Mouse (Mus musculus): ENCODE data around the gene Zfp944. TPM values are rescaled to one million over a fixed set of nuclear protein-coding genes. Genes with fewer than 3 reads are reported as not detected.

The Zfp944 gene
- total and polyA plus RNA-seq, 2 experiments from 2014 or later, result 11.6 to 12.1 TPM

Other genes with a start within 250 kb of the Zfp944 start
- 1.9 and 2.6 TPM in 2 replicates for gene Zfp947, start 195.2 kb downstream of the Zfp944 start, total RNA-seq (2014; rRNA removed)
- gene Zfp947, start 195.2 kb downstream of the Zfp944 start, polyA plus RNA-seq (2015; fragmentation: Nextera tagmentation; extraction: Ambion mirVana), result 1.3 and 1.5 TPM in 2 replicates
- 5.1 and 5.7 TPM in 2 replicates for gene Zfp994, start 135.8 kb downstream of the Zfp944 start, total RNA-seq (2014; rRNA removed)
- 1.8 and 2.3 TPM in 2 replicates for gene Zfp994, start 135.8 kb downstream of the Zfp944 start, polyA plus RNA-seq (2015; fragmentation: Nextera tagmentation; extraction: Ambion mirVana)
- gene CT030661.1, start 46.6 kb downstream of the Zfp944 start, total RNA-seq (2014; rRNA removed), result 12.8 and 17.9 TPM in 2 replicates
- gene CT030661.1, start 46.6 kb downstream of the Zfp944 start, polyA plus RNA-seq (2015; fragmentation: Nextera tagmentation; extraction: Ambion mirVana), result 8.6 and 11.0 TPM in 2 replicates
- gene Zfp758, start 53 bp upstream of the Zfp944 start, total RNA-seq (2014; rRNA removed), result 10.0 and 10.7 TPM in 2 replicates
- 3.8 and 6.3 TPM in 2 replicates for gene Zfp758, start 53 bp upstream of the Zfp944 start, polyA plus RNA-seq (2015; fragmentation: Nextera tagmentation; extraction: Ambion mirVana)
- 16.8 and 18.1 TPM in 2 replicates for gene Zfp946, start 62.8 kb upstream of the Zfp944 start, total RNA-seq (2014; rRNA removed)
- gene Zfp946, start 62.8 kb upstream of the Zfp944 start, polyA plus RNA-seq (2015; fragmentation: Nextera tagmentation; extraction: Ambion mirVana), result 18.3 and 25.1 TPM in 2 replicates
- gene Vmn2r111, start 212.1 kb upstream of the Zfp944 start, total RNA-seq (2014; rRNA removed), result not detected in 2 replicates
- gene Vmn2r111, start 212.1 kb upstream of the Zfp944 start, polyA plus RNA-seq (2015; fragmentation: Nextera tagmentation; extraction: Ambion mirVana), result not detected in 2 replicates
- gene Vmn2r112, start 239.6 kb upstream of the Zfp944 start, total RNA-seq (2014; rRNA removed), result not detected in 2 replicates
- not detected in 2 replicates for gene Vmn2r112, start 239.6 kb upstream of the Zfp944 start, polyA plus RNA-seq (2015; fragmentation: Nextera tagmentation; extraction: Ambion mirVana)

Data from forebrain, postnatal 0 days (tissue).